Mouse (Mus musculus) lung, postnatal 36 days (tissue): Measurements from ENCODE around the gene Pitx3.
"Not testable (repeated sequence)": the region's sequence is repeated elsewhere in the genome, so short reads cannot be mapped to it uniquely, and the experiment has no call there.

Experiments
- DNase-seq: peaks from one replicate; pipeline ENCODE4 v3.0.0; 2022; ENCODE audit warnings: mixed read lengths

Gene Pitx3

GRCm38 (mm10) chr19:46131694-46132525 is 16.2 kb downstream of the Pitx3 start, which contains the start of gene Elovl3:
Gene Elovl3, plus strand, starts transcription at chr19:46131897.
- peak; percentile 56 for DNase-seq

- DNase-seq = no peak
Observed at GRCm38 (mm10) chr19:46131283-46131682, 16.8 kb downstream of the Pitx3 start.

GRCm38 (mm10) chr19:46129737-46130136 is 18.4 kb downstream of the Pitx3 start:
- DNase-seq = not testable (repeated sequence)

- DNase-seq = no peak
Observed at GRCm38 (mm10) chr19:46126301-46126700, 21.8 kb downstream of the Pitx3 start.

GRCm38 (mm10) chr19:46124651-46125050 is 23.5 kb downstream of the Pitx3 start:
- no peak for DNase-seq

- no peak for DNase-seq
Observed at GRCm38 (mm10) chr19:46123876-46124275, 24.2 kb downstream of the Pitx3 start.

- no peak for DNase-seq
Observed at GRCm38 (mm10) chr19:46120872-46121271, 27.3 kb downstream of the Pitx3 start.

- no peak for DNase-seq
Observed at GRCm38 (mm10) chr19:46119458-46119857, 28.7 kb downstream of the Pitx3 start.

- no peak for DNase-seq
Observed at GRCm38 (mm10) chr19:46114617-46115016, 33.5 kb downstream of the Pitx3 start.

- no peak for DNase-seq
Observed at GRCm38 (mm10) chr19:46110781-46111180, 37.3 kb downstream of the Pitx3 start.

GRCm38 (mm10) chr19:46110214-46110613 is 37.9 kb downstream of the Pitx3 start:
- peak; percentile 20 for DNase-seq

GRCm38 (mm10) chr19:46104187-46104557 is 44.0 kb downstream of the Pitx3 start:
- DNase-seq = no peak

GRCm38 (mm10) chr19:46103437-46104186 is 44.5 kb downstream of the Pitx3 start:
- no peak for DNase-seq

- DNase-seq = no peak
Observed at GRCm38 (mm10) chr19:46099561-46099960, 48.6 kb downstream of the Pitx3 start.

- DNase-seq = no peak
Observed at GRCm38 (mm10) chr19:46096396-46096795, 51.7 kb downstream of the Pitx3 start.

GRCm38 (mm10) chr19:46095291-46095690 is 52.8 kb downstream of the Pitx3 start:
- DNase-seq = no peak

- DNase-seq = no peak
Observed at GRCm38 (mm10) chr19:46094144-46094543, 54.0 kb downstream of the Pitx3 start.

- no peak for DNase-seq
Observed at GRCm38 (mm10) chr19:46091641-46092040, 56.5 kb downstream of the Pitx3 start.

- no peak for DNase-seq
Observed at GRCm38 (mm10) chr19:46087871-46088270, 60.3 kb downstream of the Pitx3 start.

- peak; percentile 66 for DNase-seq
Observed at GRCm38 (mm10) chr19:46086337-46086736, 61.8 kb downstream of the Pitx3 start.
